Mouse (Mus musculus): ENCODE results near the gene Fgd6. TPM values are rescaled to one million over a fixed set of nuclear protein-coding genes. Genes with fewer than 3 reads are reported as not detected.

Gene Fgd6
- polyA plus RNA-seq, 1 experiment, result 5.3 TPM

GRCm38 (mm10) chr10:94062357-94062756 lies 26.6 kb downstream of the Fgd6 start:
- no peak for TF ChIP-seq POLR2A (IDR thresholded peaks at IDR 0.05; ENCODE audit: insufficient read depth, low read length)
- no peak for TF ChIP-seq CTCF (IDR thresholded peaks at IDR 0.05; ENCODE audit: low read depth, low read length)
- no peak for TF ChIP-seq EP300 (IDR thresholded peaks at IDR 0.05; ENCODE audit: insufficient read depth, low read depth, low read length)
- H3K4me3 ChIP-seq (ENCODE audit: low read depth, low read length), result no peak overlapping the region
- H3K9me3 ChIP-seq (replicated peaks; ENCODE audit: control insufficient read depth, insufficient read depth, low read length, poor library complexity, severe bottlenecking), result no peaks in the 10 kb centered on the region; the same call in 1 of the 2 replicates
- H3K4me1 ChIP-seq (ENCODE audit: control insufficient read depth, insufficient read depth, low read length), result no peaks in the 10 kb centered on the region
- no peak overlapping the region for H3K27ac ChIP-seq (ENCODE audit: insufficient read depth, low read length)
- H3K27me3 ChIP-seq (ENCODE audit: control insufficient read depth, insufficient read depth, low read length, poor library complexity, severe bottlenecking), result no peaks in the 10 kb centered on the region
- no peaks in the 10 kb centered on the region for H3K36me3 ChIP-seq (ENCODE audit: control insufficient read depth, insufficient read depth, low read length, poor library complexity, severe bottlenecking)
- H3K9ac ChIP-seq (ENCODE audit: low read depth, poor library complexity, severe bottlenecking), result no peak overlapping the region

- Histone ChIP-seq H3K4me1 (ENCODE audit: control insufficient read depth, insufficient read depth, low read length) (no peaks in the 10 kb centered on the region), H3K27ac (ENCODE audit: insufficient read depth, low read length) (no peak overlapping the region), H3K4me3 (ENCODE audit: low read depth, low read length) (no peak overlapping the region), H3K36me3 (ENCODE audit: control insufficient read depth, insufficient read depth, low read length, poor library complexity, severe bottlenecking) (no peaks in the 10 kb centered on the region), H3K9ac (ENCODE audit: low read depth, poor library complexity, severe bottlenecking) (no peak overlapping the region), H3K27me3 (ENCODE audit: control insufficient read depth, insufficient read depth, low read length, poor library complexity, severe bottlenecking) (no peaks in the 10 kb centered on the region), H3K9me3 (replicated peaks; ENCODE audit: control insufficient read depth, insufficient read depth, low read length, poor library complexity, severe bottlenecking) (no peaks in the 10 kb centered on the region)
- TF ChIP-seq CTCF (IDR thresholded peaks at IDR 0.05; ENCODE audit: low read depth, low read length) (no peak), EP300 (IDR thresholded peaks at IDR 0.05; ENCODE audit: insufficient read depth, low read depth, low read length) (no peak), POLR2A (IDR thresholded peaks at IDR 0.05; ENCODE audit: insufficient read depth, low read length) (no peak)
Measured at GRCm38 (mm10) chr10:94066896-94067295, 31.1 kb downstream of the Fgd6 start.

DNA sequence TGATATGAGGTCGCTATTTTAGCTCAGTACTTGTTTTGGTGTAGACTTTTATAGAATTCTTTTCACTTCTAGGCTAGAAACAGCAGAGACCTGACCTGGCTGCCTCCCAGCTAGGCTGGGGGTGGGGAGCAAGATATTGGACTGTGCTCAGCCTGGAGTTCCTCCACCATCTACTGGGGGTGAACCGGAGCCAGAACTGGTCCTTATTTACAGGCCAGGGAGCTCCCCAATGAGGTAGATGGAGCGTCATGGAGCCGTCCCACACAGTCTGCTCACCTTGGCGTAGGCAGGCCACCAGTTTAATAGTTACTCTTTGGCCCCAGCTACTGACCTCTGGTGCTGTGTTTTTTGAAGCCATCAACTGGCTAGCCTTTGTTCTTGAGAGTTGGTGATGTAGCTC lies 32.9 kb downstream of the Fgd6 start:
- H3K9ac ChIP-seq (ENCODE audit: low read depth, poor library complexity, severe bottlenecking), result no peak overlapping the region
- TF ChIP-seq EP300 (IDR thresholded peaks at IDR 0.05; ENCODE audit: insufficient read depth, low read depth, low read length), result no peak
- no peaks in the 10 kb centered on the region for H3K36me3 ChIP-seq (ENCODE audit: control insufficient read depth, insufficient read depth, low read length, poor library complexity, severe bottlenecking)
- no peaks in the 10 kb centered on the region for H3K4me1 ChIP-seq (ENCODE audit: control insufficient read depth, insufficient read depth, low read length)
- H3K4me3 ChIP-seq (ENCODE audit: low read depth, low read length), result no peak overlapping the region
- H3K27ac ChIP-seq (ENCODE audit: insufficient read depth, low read length), result no peak overlapping the region
- H3K9me3 ChIP-seq (replicated peaks; ENCODE audit: control insufficient read depth, insufficient read depth, low read length, poor library complexity, severe bottlenecking), result no peaks in the 10 kb centered on the region
- no peaks in the 10 kb centered on the region for H3K27me3 ChIP-seq (ENCODE audit: control insufficient read depth, insufficient read depth, low read length, poor library complexity, severe bottlenecking)

DNA sequence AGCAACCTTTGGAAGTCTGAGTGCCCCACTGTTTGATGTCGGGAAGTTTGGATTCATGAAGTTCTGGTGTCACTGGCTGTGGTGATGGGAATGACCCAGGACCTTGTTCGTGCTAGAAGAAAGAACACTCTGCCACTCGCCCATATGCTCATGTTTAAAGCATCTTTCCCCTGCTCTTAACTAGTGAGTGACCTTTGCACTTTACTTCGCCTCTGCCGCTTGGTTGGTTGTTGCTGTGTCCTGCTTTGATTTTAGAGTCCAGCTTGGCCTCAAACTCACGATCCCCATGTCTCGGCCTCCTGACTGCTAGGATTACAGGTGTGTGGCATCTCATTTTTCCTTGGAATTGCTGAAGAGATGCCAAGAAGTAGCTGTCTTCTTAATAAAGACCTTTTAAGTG lies 35.8 kb downstream of the Fgd6 start:
- Histone ChIP-seq H3K27me3 (ENCODE audit: control insufficient read depth, insufficient read depth, low read length, poor library complexity, severe bottlenecking) (no peaks in the 10 kb centered on the region), H3K27ac (ENCODE audit: insufficient read depth, low read length) (no peak overlapping the region)

GRCm38 (mm10) chr10:94072261-94072915 lies 36.6 kb downstream of the Fgd6 start:
- Histone ChIP-seq H3K9me3 (replicated peaks; ENCODE audit: control insufficient read depth, insufficient read depth, low read length, poor library complexity, severe bottlenecking) (no peaks in the 10 kb centered on the region), H3K9ac (ENCODE audit: low read depth, poor library complexity, severe bottlenecking) (no peak overlapping the region), H3K4me1 (ENCODE audit: control insufficient read depth, insufficient read depth, low read length) (no peaks in the 10 kb centered on the region), H3K36me3 (ENCODE audit: control insufficient read depth, insufficient read depth, low read length, poor library complexity, severe bottlenecking) (no peaks in the 10 kb centered on the region), H3K4me3 (ENCODE audit: low read depth, low read length) (no peak overlapping the region), H3K27me3 (ENCODE audit: control insufficient read depth, insufficient read depth, low read length, poor library complexity, severe bottlenecking) (no peaks in the 10 kb centered on the region), H3K27ac (ENCODE audit: insufficient read depth, low read length) (no peak overlapping the region)
- no peak for TF ChIP-seq CTCF (IDR thresholded peaks at IDR 0.05; ENCODE audit: low read depth, low read length)

More for the DNA sequence above, 35.8 kb downstream of the Fgd6 start:
- no peak overlapping the region for H3K9ac ChIP-seq (ENCODE audit: low read depth, poor library complexity, severe bottlenecking)
- no peaks in the 10 kb centered on the region for H3K4me1 ChIP-seq (ENCODE audit: control insufficient read depth, insufficient read depth, low read length)
- no peaks in the 10 kb centered on the region for H3K36me3 ChIP-seq (ENCODE audit: control insufficient read depth, insufficient read depth, low read length, poor library complexity, severe bottlenecking)
- no peaks in the 10 kb centered on the region for H3K9me3 ChIP-seq (replicated peaks; ENCODE audit: control insufficient read depth, insufficient read depth, low read length, poor library complexity, severe bottlenecking)
- H3K4me3 ChIP-seq (ENCODE audit: low read depth, low read length), result no peak overlapping the region
- TF ChIP-seq CTCF (IDR thresholded peaks at IDR 0.05; ENCODE audit: low read depth, low read length) (no peak), POLR2A (IDR thresholded peaks at IDR 0.05; ENCODE audit: insufficient read depth, low read length) (no peak), EP300 (IDR thresholded peaks at IDR 0.05; ENCODE audit: insufficient read depth, low read depth, low read length) (no peak)

GRCm38 (mm10) chr10:94072916-94073465 lies 37.2 kb downstream of the Fgd6 start:
- H3K27me3 ChIP-seq (ENCODE audit: control insufficient read depth, insufficient read depth, low read length, poor library complexity, severe bottlenecking), result no peaks in the 10 kb centered on the region
- no peak overlapping the region for H3K27ac ChIP-seq (ENCODE audit: insufficient read depth, low read length)
- no peak for TF ChIP-seq CTCF (IDR thresholded peaks at IDR 0.05; ENCODE audit: low read depth, low read length)
- no peaks in the 10 kb centered on the region for H3K9me3 ChIP-seq (replicated peaks; ENCODE audit: control insufficient read depth, insufficient read depth, low read length, poor library complexity, severe bottlenecking)
- no peaks in the 10 kb centered on the region for H3K36me3 ChIP-seq (ENCODE audit: control insufficient read depth, insufficient read depth, low read length, poor library complexity, severe bottlenecking)
- no peaks in the 10 kb centered on the region for H3K4me1 ChIP-seq (ENCODE audit: control insufficient read depth, insufficient read depth, low read length)
- no peak overlapping the region for H3K4me3 ChIP-seq (ENCODE audit: low read depth, low read length)
- H3K9ac ChIP-seq (ENCODE audit: low read depth, poor library complexity, severe bottlenecking), result no peak overlapping the region

All from ES-Bruce4 (cell line).